Mouse (Mus musculus): ENCODE results near the gene Folr2.
A peak's percentile ranks its signal among the peaks of the same experiment; 100 is the strongest.

Gene Folr2

GRCm38 (mm10) chr7:101823758-101824630 is 33.0 kb downstream of the Folr2 start:
- peak; percentile 67 for DNase-seq (ENCODE audit: low spot score)

GRCm38 (mm10) chr7:101822836-101823757 is 33.9 kb downstream of the Folr2 start:
- DNase-seq (ENCODE audit: low spot score) = peak; percentile 88

DNA sequence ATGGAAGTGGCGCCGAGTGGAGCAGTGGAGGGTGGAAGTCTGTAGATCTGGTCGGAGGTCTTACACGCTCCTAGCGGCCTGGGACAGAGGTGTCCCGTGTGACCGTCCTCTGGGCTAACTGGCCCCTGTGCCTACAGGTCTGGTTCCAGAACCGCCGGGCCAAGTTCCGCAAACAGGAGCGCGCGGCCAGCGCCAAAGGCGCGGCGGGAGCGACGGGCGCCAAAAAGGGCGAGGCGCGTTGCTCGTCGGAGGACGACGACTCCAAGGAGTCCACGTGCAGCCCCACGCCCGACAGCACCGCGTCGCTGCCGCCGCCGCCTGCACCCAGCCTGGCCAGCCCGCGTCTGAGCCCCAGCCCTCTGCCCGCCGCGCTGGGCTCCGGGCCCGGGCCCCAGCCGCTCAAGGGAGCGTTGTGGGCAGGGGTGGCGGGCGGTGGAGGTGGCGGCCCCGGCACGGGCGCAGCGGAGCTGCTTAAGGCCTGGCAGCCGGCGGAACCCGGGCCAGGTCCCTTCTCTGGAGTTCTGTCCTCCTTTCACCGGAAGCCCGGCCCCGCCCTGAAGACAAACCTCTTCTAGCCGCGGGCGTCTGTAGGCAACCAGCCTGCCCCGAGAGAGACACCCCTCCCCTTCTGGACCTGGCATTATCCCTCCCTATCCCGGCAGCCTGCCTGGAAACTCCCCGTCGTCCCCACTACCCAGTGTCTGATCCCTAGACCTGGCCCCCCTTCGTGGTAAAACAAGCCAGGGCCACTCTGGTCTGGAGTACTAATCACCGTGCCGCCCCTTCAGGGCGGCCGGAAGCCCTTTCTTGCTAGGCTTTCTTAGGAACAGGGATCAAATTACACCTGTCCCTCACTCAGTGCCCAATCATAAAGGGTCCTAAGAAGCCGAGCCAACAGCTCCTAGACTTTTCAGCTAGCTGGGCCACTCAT is 35.2 kb downstream of the Folr2 start:
- DNase-seq (ENCODE audit: low spot score) = peak; percentile 87

DNA sequence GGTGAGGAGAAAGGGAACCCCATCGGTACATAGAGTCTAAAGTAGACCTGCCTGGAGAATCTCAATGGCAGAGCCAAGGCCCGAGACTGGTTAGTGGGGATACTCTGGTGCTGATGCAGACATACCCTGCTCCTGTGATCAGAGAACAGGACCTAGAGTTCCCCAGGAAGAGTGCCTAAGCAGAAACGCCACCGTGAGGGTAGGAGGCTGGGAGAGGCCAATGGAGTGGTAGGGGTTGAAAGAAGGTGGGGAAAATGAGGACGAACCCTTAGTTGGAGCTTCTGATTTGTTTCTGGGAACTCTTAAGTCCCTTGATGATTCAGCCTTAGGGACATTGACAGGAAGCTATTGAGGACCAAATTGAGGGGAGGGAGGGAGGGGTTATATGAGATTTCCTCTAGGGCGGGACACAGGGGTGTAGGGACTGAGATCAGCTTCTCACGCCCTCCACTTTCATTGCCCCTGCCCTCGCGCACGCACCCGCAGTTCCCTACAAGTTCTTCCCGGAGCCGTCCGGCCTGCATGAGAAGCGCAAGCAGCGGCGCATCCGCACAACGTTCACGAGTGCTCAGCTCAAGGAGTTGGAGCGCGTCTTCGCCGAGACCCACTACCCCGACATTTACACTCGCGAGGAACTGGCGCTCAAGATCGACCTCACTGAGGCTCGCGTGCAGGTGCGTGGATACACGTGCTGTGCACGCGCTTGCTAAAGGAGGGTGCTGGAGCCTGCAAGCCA is 36.5 kb downstream of the Folr2 start:
- peak; percentile 62 for DNase-seq (ENCODE audit: low spot score)

- DNase-seq (ENCODE audit: low spot score) = peak; percentile 93
These were observed 39.1 kb downstream of the Folr2 start, which contains the start of gene Phox2a for GRCm38 (mm10) chr7:101817861-101818401. Phox2a (plus strand) TSS chr7:101818313.

All from MN1 (cell line).